Mouse (Mus musculus): ENCODE data around the gene Copz2.

DNA sequence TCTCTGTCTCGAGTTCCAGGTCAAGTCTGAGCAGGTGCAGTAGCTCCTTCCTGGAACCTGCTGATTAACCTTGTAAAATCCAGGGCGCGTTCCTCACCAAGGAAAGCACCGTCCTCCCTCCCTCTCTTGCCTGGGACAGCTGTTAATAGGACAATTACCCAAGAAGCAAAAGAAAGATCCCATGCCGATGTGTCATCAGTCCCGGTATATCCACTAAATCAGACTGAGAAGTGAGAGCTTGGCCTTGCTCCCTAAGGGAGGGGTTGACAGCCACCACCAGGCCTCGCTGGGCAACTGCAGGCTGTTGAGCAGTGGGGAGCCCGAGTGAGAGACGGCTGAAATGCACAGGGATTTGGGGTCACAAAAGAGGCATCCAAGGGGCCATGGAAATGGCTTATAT is 12.4 kb upstream of the Copz2 start:
- TF ChIP-seq GATA1 (IDR thresholded peaks at IDR 0.05; ENCODE audit: low read length) = no peak
- TF ChIP-seq TAL1 (IDR thresholded peaks at IDR 0.05; ENCODE audit: low read length) = no peak
